Mouse (Mus musculus) liver, adult 2 months (tissue): ENCODE data around the gene Dnaic2. TPM values are rescaled to one million over a fixed set of nuclear protein-coding genes. Genes with fewer than 3 reads are reported as not detected.

Source experiments
- DNase-seq: peaks from one replicate; pipeline ENCODE4 v3.0.0-alpha.2; 2011; ENCODE audit warnings: low read depth, low spot score; ENCODE audit errors: extremely low read depth
- H3K27ac ChIP-seq: fragments of 200-500 bp; replicated peaks from 2 replicates; pipeline ENCODE4 v1.5.1; 2012; ENCODE audit warnings: low read depth, mild to moderate bottlenecking, control low read depth, inconsistent platforms, low read length; ENCODE audit not compliant: insufficient read depth
- H3K27me3 ChIP-seq: fragments of 200-500 bp; 2 replicates; pipeline ENCODE4 v1.6.1; 2012; ENCODE audit warnings: mild to moderate bottlenecking, moderate library complexity, low read length, inconsistent platforms; ENCODE audit not compliant: control insufficient read depth, insufficient read depth
- H3K36me3 ChIP-seq: fragments of 200-500 bp; 2 replicates; pipeline ENCODE4 v1.6.1; 2012; ENCODE audit warnings: low read length, inconsistent platforms; ENCODE audit not compliant: control insufficient read depth, insufficient read depth
- H3K4me1 ChIP-seq: fragments of 200-500 bp; 2 replicates; pipeline ENCODE4 v1.6.1; 2011; ENCODE audit warnings: low read length; ENCODE audit not compliant: control insufficient read depth, insufficient read depth
- H3K4me3 ChIP-seq: fragments of 200-500 bp; 2 replicates; pipeline ENCODE4 v1.5.1; 2011; ENCODE audit warnings: low read depth, mild to moderate bottlenecking, control low read depth, low read length, moderate library complexity; ENCODE audit not compliant: insufficient read depth
- H3K79me2 ChIP-seq: fragments of 200-500 bp; 2 replicates; pipeline ENCODE4 v1.6.1; 2012; ENCODE audit warnings: inconsistent platforms, mild to moderate bottlenecking, low read length, moderate library complexity; ENCODE audit not compliant: control insufficient read depth, insufficient read depth
- H3K9ac ChIP-seq: fragments of 200-500 bp; 2 replicates; pipeline ENCODE4 v1.6.1; 2012; ENCODE audit warnings: low read depth, mild to moderate bottlenecking, control low read depth, inconsistent platforms, low read length
- CTCF ChIP-seq: fragments of 200-500 bp; IDR thresholded peaks from 2 replicates; pipeline ENCODE4 v1.5.1; 2011; ENCODE audit warnings: low read depth, low read length, control low read depth
- POLR2A ChIP-seq: fragments of 200-500 bp; IDR thresholded peaks from 2 replicates; pipeline ENCODE4 v1.6.1; 2011; ENCODE audit warnings: low read length, control low read depth; ENCODE audit not compliant: insufficient read depth; ENCODE audit errors: extremely low read depth
- WGBS: fragments of 180-500 bp; shearing (Covaris S2); methylation state at CpG from one replicate; pipeline ENCODE4 v1.1.7; 2018; 5-methylcytosine and 5-hydroxymethylcytosine counted together
- polyA plus RNA-seq: library from polyadenylated mRNA; depleted of rRNA; stranded (reverse); fragments of >200 nt; gene quantifications from 2 replicates; pipeline ENCODE4 v1.2.3, GENCODE M21; 2012
- total RNA-seq: library from RNA; depleted of rRNA; stranded (reverse); fragments of >200 nt; gene quantifications from 2 replicates; pipeline ENCODE4 v1.2.3, GENCODE M21; 2014

Gene Dnaic2
- total and polyA plus RNA-seq, 2 experiments, result 0.13 TPM; not detected in 1

- no peak for DNase-seq
- Histone ChIP-seq H3K27me3 (no peaks in the 10 kb centered on the region), H3K79me2 (no peaks in the 10 kb centered on the region), H3K4me3 (no peak overlapping the region), H3K9ac (no peak overlapping the region), H3K27ac (no peak overlapping the region), H3K4me1 (peaks cover 2% of the 10 kb centered on the region; the same call in 1 of the 2 replicates), H3K36me3 (no peaks in the 10 kb centered on the region)
- WGBS, result 92% methylated on average over 4 of the region's 4 CpGs
- TF ChIP-seq CTCF (no peak), POLR2A (no peak)
Measured at GRCm38 (mm10) chr11:114731711-114732110, 4.5 kb downstream of the Dnaic2 start.

DNA sequence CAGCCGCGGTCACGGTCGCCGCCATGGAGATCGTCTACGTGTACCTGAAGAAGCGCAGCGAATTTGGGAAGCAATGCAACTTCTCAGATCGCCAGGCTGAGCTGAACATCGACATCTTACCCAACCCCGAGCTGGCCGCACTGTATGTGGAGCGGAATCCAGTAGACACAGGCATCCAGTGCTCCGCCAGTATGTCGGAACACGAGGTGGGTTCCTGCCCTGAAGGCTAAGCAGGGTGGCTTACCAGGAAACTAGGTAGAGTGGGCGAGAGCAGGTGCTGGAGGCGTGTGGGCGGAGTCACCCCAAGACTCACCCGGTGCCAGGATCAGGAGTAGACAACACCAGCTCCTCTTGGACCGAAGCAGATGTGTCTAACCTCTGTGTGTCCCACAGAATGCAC, 5.7 kb downstream of the Dnaic2 start:
- H3K27me3 ChIP-seq, result no peaks in the 10 kb centered on the region; the same call in 1 of the 2 replicates
- TF ChIP-seq CTCF, result no peak
- no peak for TF ChIP-seq POLR2A
- H3K27ac ChIP-seq, result no peak overlapping the region
- no peaks in the 10 kb centered on the region for H3K36me3 ChIP-seq
- no peak overlapping the region for H3K9ac ChIP-seq
- no peaks in the 10 kb centered on the region for H3K79me2 ChIP-seq
- DNase-seq, result no peak
- H3K4me1 ChIP-seq, result no peaks in the 10 kb centered on the region; the same call in 1 of the 2 replicates
- WGBS, result 76% methylated on average over 22 of the region's 22 CpGs
- no peak overlapping the region for H3K4me3 ChIP-seq

DNA sequence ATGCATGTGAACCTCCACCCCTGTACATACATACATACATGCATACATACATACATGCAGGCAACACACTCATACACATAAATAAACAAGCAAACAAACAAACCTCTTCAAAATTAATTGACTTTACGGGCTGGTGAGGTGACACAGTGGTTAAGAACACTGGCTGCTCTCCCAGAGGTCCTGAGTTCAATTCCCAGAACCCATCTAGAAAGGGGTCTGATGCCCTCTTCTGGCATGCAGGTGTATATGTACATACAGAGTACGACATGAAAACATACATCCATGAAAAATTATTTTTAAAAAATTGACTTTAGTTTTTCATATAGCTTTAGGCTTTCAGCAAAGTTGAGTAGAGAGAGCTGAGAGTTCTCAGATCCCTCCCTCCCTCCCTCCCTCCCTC, 8.9 kb downstream of the Dnaic2 start:
- Histone ChIP-seq H3K4me3 (no peak overlapping the region), H3K9ac (no peak overlapping the region), H3K27ac (no peak overlapping the region), H3K79me2 (no peaks in the 10 kb centered on the region), H3K36me3 (no peaks in the 10 kb centered on the region), H3K4me1 (no peaks in the 10 kb centered on the region; the same call in 1 of the 2 replicates), H3K27me3 (no peaks in the 10 kb centered on the region; the same call in 1 of the 2 replicates)
- WGBS, result 72% methylated on average over 2 of the region's 2 CpGs
- no peak for DNase-seq
- TF ChIP-seq POLR2A, result no peak
- TF ChIP-seq CTCF, result no peak

- Histone ChIP-seq H3K79me2 (no peaks in the 10 kb centered on the region), H3K4me1 (no peaks in the 10 kb centered on the region; the same call in 1 of the 2 replicates), H3K9ac (peak overlapping the region; percentile 48; the same call in 1 of the 2 replicates), H3K27ac (no peak overlapping the region), H3K27me3 (no peaks in the 10 kb centered on the region; the same call in 1 of the 2 replicates), H3K36me3 (no peaks in the 10 kb centered on the region), H3K4me3 (no peak overlapping the region; the same call in 1 of the 2 replicates)
- no peak for TF ChIP-seq POLR2A
- peak; percentile 63 for TF ChIP-seq CTCF
- peak; percentile 24 for DNase-seq
- 48% methylated on average over 11 of the region's 11 CpGs for WGBS
Measured at GRCm38 (mm10) chr11:114736913-114737624, 9.9 kb downstream of the Dnaic2 start.

DNA sequence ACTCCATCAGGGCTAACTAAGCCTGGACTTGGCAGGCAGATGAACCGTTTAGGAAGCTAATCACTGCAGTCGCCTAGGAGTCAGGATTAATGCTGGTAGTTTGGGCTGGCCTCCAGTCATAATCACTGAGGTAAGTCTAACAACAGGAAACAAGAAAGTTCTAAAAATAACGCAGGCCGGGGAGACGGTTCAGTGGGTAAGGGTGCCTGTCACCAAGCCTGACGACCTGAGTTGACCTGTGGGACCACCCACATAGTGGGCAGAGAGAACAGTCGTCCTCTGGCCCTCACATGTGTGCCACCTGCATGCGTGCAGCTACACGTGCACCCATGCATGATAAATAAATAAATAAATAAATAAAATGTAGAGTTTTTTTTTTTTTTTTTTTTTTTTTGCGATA, 13.4 kb downstream of the Dnaic2 start:
- Histone ChIP-seq H3K79me2 (no peaks in the 10 kb centered on the region), H3K27me3 (no peaks in the 10 kb centered on the region; the same call in 1 of the 2 replicates), H3K9ac (no peak overlapping the region), H3K4me3 (no peak overlapping the region), H3K4me1 (no peaks in the 10 kb centered on the region; the same call in 1 of the 2 replicates), H3K36me3 (no peaks in the 10 kb centered on the region), H3K27ac (no peak overlapping the region)
- no peak for DNase-seq
- 63% methylated on average over 10 of the region's 10 CpGs for WGBS
- TF ChIP-seq POLR2A, result no peak
- no peak for TF ChIP-seq CTCF

- 68% methylated on average over 6 of the region's 6 CpGs for WGBS
- TF ChIP-seq CTCF (no peak), POLR2A (no peak)
- H3K9ac ChIP-seq, result no peak overlapping the region
- no peaks in the 10 kb centered on the region for H3K79me2 ChIP-seq
- H3K36me3 ChIP-seq, result no peaks in the 10 kb centered on the region
- no peak overlapping the region for H3K4me3 ChIP-seq
- no peaks in the 10 kb centered on the region; the same call in 1 of the 2 replicates for H3K4me1 ChIP-seq
- no peaks in the 10 kb centered on the region; the same call in 1 of the 2 replicates for H3K27me3 ChIP-seq
- no peak for DNase-seq
- no peak overlapping the region for H3K27ac ChIP-seq
Measured at GRCm38 (mm10) chr11:114741451-114741850, 14.2 kb downstream of the Dnaic2 start.
